Mouse (Mus musculus): Measurements from ENCODE around the gene Tnfrsf25. TPM values are rescaled to one million over a fixed set of nuclear protein-coding genes. Genes with fewer than 3 reads are reported as not detected.

The Tnfrsf25 gene
- total RNA-seq (2015; ENCODE audit: low replicate concordance) = not detected in 2 replicates
- total RNA-seq (2017; ENCODE audit: low replicate concordance) = 2.0 TPM in 1 of 2 replicates, not detected in the other

DNA sequence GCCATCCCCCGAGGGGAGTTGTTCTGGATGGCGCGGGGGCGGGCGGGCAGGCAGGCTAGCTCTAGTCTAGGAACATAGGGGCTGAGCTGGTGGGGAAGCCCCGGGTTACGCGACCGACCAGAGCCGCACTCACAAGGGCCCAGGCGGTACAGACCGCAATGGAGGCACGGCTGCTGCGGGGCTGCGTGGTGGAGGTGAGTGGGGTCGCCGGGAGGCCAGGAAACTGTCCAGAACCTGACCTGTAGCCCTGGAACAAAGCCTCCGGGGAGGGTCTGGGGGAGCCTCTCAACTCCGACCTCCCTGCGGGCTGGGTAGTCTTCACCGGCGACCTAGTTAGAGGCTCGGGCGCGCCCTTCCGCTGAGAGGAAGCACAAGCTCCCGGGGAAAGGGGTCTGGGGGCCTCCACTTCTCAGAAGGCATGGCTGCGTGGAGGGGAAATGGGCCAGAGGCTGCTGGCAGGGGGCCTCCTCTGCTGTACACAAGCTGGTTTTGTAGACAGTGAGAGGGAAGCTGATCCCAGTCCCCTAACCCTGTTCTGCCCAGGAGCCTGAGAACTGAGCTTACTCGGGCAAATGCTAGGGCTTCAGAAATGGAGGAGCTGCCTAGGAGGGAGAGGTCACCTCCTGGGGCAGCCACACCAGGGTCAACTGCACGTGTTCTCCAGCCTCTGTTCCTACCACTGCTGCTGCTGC is at the start of gene Tnfrsf25:
TSS of gene Tnfrsf25 (plus strand) at position 14 of the 692 bp plus-strand sequence.
- ATAC-seq (replicated peaks; ENCODE audit: low FRiP score, poor library complexity, severe bottlenecking) = no peak

DNA sequence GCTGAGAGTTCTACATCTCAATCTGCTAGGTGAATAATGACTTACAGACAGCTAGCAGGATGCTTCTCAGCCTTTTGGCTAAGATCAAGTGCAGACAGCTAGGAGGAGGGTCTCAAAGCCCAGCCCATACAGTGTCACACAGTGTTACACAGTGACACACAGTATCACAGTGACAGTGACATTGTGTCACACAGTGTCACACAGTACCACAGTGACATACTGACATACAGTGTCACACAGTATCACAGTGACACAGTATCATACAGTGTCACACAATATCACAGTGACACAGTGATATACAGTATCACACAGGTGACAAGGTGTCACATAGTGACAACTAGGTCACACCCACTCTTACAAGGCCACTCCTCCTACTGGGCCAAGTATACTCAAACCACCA is 48.5 kb upstream of the Tnfrsf25 start:
- no peak for ATAC-seq (replicated peaks; ENCODE audit: low FRiP score, poor library complexity, severe bottlenecking)

DNA sequence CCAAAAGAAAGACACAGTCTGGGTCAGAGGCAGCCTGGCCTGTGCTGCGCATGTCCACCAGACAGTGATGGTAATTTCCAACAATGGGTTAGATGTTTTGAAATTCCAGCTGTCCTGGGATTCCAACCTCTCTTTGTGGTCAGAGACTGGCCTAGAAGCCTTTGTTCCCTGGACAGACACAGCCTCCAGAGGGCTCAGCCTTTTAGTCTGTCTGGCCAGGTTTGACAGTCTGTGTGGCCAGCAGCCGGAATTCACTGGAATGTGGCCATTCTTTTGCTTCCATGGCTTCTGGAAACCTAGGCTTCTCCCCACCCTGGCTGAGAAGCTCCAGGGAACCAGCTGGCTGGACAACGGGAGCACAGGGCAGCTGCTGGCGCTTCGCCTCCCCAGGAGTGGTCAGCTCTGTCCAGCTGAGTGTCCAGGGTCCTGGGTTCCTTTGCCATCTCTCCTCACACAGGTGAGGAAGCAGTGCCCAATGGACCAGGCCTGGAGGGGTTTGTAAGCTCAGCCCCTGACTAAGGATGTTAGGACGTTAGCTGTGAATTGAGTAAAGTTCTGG is 47.5 kb upstream of the Tnfrsf25 start:
- no peak for ATAC-seq (replicated peaks; ENCODE audit: low FRiP score, poor library complexity, severe bottlenecking)

DNA sequence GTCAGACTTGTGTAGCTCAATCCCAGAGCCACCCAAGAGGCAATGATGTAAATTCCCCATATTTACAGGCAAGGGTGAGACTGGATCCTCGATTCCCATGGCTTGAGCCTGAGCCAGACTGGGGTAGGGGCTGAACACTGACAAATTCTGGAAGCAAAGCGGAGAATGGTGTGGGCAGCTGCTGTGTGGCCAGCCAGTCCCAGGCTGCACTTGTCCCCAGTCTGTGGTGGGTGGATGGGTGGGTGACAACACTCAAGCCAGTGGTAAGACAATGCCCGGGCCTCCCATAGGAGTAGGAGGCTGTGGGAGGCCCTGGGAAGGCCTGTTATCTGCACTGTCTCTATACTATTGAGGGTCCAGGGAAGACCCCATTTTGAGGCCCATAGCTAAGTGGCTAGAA is 46.5 kb upstream of the Tnfrsf25 start:
- ATAC-seq (replicated peaks; ENCODE audit: low FRiP score, poor library complexity, severe bottlenecking) = no peak

DNA sequence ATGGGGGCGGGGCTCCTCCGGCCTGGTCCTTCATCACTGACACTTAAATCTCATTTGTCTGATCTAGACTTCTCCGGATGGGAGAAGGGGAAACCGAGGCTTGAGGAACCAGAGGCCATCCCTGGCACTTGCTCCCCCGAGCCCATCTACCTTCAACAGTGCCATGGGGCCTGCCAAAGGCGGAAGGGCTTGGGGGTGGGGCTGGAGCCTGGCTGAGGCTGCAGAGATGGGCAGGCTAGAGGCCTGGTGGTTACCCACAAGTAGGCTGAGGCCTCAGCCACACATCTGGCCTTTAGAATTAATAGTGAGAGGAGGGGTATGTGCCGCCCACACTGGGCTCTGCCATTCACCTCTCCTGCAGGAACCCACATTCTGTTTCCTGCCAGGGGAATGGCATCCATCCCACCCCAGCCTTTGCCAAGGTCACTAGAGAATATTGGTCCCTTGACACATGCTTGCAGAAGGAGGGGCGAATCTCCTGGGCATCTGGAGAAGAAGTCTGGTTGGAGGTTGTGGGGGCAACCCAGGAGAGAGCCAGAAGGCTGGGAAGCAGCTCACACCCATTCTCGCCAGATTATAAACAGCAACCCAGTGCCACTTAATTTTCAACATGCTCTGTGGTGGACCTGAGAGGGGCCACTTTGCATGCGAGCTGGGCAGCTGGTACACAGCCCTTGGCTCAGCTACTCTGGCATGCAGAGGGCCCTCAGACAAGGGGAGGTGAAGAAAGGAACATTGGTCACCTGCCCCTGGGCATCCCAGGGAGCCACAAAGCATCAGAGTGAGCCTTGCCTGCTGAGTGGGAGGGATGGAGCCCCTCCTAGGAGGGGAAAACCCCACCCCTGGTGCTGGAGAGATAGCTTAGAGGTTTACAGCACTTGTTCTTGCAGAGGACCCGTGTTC is 45.0 kb upstream of the Tnfrsf25 start:
- ATAC-seq (replicated peaks; ENCODE audit: low FRiP score, poor library complexity, severe bottlenecking) = no peak

DNA sequence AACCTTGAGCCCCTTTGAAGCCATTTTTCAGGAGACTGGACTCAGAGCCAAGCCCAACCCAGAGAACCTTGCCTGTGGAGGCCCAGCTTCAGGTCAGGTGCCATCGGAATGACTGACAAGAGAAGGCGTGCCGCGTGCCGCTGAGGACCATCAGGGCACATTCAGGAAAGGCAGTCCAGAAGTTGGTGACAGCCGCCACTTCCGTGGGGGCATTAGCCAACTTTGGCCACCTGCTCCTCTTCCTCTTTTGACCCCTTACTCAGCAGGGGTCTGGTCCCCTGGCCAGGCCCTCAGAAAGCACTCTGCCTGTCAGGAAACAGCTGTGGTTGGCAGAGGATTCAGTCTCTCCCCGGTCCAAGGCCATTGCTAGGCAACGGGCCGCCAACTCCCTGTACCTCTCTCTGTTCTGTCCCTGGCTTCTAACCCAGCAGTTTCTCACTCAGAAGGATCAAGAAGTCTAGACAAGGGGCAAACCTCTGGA is 43.6 kb upstream of the Tnfrsf25 start, which contains the start of gene Plekhg5:
TSS of gene Plekhg5 (plus strand) at position 378 of the 481 bp plus-strand sequence.
- no peak for ATAC-seq (replicated peaks; ENCODE audit: low FRiP score, poor library complexity, severe bottlenecking)

DNA sequence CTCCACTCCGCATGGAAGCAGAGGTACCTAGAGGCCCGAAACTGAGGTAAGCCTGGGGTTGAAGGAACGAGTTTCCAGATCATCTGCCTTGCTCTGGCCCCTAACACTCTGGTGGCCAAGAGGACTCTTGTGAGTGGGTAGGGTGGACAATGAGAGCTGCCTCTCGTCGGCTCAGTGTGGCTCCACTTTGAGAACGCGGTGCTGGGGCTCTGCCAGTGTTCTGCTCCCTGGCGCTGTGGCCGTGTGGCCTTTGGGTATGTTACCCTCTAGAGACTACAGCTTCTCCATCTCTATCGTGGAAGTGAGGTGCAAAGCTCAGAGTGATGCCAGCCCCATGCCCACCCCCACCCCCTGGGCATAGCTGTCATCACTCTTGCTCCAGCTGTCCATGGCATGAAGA is 43.1 kb upstream of the Tnfrsf25 start:
- ATAC-seq (replicated peaks; ENCODE audit: low FRiP score, poor library complexity, severe bottlenecking) = no peak

DNA sequence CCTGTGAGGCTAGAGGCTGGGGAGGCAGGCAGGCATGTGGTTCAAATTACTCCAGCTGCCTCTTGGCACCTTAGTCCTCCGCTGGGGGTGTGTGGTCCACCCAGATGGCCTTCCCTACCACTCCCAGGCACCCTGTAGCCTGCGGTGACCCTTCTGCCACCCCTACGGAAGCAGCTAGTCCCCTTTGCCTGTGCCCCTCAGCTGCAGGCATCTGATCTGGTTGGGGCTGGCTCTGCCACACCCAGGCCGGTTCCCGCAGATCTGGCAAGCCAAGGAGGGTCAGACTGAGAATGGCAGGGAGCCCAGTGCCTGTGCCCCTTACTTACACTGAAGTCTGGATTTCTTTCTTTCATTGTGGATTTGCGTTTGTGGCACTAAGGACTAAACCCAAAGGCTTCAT is 42.0 kb upstream of the Tnfrsf25 start:
- ATAC-seq (replicated peaks; ENCODE audit: low FRiP score, poor library complexity, severe bottlenecking) = no peak

DNA sequence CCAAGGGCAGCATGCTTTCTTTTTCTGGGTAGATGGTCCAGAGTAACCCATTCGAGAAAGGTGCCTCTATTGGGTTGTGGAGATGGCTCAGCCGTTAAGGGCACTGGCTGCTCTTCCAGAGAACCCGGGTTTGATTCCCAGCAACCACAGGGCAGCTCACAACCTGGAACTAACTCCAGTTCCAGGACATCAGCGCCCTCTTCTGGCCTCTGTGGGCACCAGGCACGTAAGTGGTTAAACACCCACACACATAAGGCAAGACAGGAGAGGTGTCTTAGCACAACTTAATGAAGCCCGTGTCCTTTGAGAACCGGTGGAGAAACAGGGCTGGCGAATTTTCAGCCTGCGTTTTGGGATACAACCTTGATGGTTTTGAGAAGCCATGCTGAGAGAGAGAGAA is 41.2 kb upstream of the Tnfrsf25 start:
- ATAC-seq (replicated peaks; ENCODE audit: low FRiP score, poor library complexity, severe bottlenecking) = no peak

DNA sequence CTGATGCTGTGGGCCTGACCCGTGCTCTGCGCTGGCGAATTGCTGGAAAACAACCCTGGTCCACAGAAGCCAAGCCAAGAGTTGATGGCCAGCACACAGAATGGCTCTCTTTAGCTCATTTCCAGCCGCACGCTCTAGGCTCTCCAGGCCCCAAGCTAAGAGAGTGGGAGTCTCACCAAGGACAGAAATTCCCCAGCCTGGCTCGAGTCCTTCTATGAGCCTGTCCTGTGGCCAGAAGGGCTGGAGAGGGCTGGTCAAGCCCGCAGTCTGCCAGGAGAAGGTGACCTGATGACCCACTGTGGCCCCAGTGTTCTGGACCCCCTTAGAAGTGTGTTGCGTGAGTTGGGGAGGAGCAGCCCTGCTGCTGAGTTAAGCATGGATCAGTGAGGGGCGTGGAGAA is 38.5 kb upstream of the Tnfrsf25 start:
- no peak for ATAC-seq (replicated peaks; ENCODE audit: low FRiP score, poor library complexity, severe bottlenecking)

DNA sequence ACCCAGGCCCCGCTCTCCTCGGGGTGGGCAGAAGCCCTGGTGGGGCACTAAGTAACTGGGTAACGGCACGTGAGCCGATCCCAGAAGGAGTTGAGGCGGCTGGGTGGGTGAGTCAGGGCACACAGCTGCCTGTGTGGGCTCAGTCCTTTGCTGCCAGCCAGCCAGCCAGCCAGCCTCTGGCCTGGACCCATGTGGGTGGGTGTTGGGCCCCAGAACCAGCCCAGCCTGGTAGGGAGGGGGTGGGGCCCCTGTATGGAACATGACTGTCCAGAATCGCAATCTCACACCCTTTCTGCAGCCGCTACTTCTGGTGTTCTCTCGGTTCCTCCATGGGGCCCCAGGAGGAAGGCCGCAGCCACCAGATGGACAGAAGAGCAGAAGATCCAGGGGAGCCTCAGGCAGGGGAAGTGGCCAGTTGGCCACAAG is 37.6 kb upstream of the Tnfrsf25 start:
- no peak for ATAC-seq (replicated peaks; ENCODE audit: low FRiP score, poor library complexity, severe bottlenecking)

DNA sequence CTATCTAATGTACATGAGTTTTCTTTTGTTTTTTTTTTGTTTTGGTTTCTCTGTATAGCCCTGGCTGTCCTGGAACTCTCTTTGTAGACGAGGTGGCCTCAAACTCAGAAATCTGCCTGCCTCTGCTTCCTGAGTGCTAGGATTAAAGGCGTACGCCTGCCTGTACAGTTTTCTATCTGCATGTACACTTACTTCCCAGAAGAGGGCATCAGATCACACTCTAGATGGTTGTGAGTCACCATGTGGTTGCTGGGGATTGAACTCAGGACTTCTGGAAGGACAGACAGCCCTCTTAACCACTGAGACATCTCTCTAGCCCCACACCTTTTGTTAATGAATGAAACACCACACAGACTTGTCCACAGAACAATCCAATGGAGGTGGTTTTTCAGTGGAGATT is 36.5 kb upstream of the Tnfrsf25 start:
- ATAC-seq (replicated peaks; ENCODE audit: low FRiP score, poor library complexity, severe bottlenecking) = no peak

DNA sequence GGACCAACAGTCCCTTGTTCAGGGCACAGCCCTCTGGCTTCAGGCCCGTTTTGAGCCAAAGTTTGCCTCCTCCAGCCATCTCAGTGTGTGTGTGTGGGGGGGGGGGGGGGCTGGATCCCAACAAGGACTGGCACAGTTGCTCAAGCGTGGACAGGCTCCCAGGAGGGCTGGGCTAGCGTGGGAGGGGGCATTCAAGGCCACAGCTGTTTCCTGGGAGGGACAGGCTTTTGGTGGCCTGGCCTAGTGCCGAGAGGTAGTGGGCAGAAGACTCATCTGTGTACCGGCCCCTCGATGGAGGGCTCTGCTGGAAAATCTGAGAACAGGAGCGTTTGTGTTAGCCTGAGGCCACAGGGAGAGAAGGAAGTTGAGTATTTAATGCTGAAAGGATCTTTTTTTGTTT is 35.8 kb upstream of the Tnfrsf25 start:
- no peak for ATAC-seq (replicated peaks; ENCODE audit: low FRiP score, poor library complexity, severe bottlenecking)

DNA sequence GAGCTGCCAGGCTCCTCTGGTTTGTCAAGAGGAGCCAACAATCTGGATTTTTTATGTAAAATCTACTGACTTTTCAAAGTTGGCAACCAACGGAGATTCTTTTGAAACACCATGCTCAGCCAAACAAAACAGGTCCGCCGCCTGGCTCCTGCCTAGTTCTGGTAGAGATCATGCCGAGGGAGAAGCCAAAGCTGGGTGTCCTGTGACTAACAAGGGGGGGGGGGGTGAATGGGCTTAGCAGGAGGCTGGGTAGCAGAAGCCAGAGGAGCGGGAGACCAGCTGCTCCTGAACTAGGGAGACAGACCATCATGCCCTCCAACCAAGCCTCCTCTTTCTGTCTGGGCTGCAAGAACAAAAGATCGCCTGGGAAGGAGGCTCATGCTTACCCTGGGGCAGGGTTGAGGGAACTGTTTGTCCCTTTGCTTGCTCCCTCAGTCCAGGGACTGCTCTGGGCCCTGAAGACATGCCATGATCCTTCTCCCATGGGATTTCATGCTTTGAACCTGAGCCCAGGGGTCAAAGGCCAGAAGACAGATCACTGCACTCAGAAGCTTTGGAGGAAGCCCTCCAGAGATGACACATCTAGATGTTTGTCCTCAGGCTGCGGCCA is 32.0 kb upstream of the Tnfrsf25 start:
- ATAC-seq (replicated peaks; ENCODE audit: low FRiP score, poor library complexity, severe bottlenecking) = no peak

DNA sequence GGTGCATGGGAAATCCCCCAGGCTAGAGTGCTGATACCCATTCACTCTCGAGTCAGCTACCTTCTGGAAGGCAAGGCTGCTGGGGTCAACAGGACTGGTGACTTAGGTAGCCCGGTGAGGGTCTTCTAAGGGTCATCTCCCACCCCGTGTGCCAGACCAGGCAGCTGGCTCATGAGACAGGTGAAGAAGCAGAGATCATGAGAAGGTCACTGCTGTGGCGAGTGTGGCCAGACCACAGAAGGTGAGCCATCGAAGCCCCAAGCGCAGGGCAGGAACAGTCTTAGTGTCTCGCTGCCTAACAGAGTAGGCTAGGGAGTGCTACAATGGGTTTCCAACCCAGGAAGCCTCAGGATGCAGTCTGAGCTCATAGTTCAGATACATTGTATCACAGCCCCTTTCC is 31.1 kb upstream of the Tnfrsf25 start:
- ATAC-seq (replicated peaks; ENCODE audit: low FRiP score, poor library complexity, severe bottlenecking) = no peak

DNA sequence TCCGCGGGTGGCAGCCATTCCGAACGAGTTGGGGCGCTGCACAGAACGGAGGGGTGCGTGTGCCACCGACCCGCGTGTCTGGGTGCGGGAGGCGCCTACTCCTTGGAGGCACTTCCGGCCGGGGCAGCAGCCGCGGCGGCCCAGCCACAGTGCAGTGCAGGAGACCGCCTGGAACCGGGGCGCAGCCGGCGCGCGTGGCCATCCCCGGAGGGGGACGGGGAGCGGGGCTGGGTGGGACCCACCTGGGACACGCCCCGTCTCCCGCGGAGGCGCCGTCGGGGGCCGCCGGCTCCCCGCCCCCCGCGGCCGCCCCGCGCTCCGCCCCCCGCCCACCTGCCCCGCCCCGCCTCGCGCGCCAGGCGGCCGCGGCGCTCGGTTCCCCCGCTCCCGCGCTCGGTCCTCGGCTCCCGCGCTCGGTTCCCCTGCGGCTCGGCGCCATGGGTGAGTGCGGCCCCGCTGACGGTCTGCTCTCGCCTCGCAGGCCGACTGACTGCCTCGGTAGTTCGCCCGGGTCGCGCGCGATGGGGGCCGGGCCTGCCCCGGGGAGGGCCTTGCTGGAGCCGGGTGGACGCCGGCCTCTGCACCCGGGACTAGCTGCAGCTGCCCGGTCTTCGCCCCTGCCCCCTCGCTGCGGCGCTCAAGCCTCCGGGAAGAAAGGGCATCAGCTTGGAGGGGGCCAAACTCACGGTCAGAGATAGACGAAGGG is 29.1 kb upstream of the Tnfrsf25 start:
- peak; percentile 52 for ATAC-seq (replicated peaks; ENCODE audit: low FRiP score, poor library complexity, severe bottlenecking)

DNA sequence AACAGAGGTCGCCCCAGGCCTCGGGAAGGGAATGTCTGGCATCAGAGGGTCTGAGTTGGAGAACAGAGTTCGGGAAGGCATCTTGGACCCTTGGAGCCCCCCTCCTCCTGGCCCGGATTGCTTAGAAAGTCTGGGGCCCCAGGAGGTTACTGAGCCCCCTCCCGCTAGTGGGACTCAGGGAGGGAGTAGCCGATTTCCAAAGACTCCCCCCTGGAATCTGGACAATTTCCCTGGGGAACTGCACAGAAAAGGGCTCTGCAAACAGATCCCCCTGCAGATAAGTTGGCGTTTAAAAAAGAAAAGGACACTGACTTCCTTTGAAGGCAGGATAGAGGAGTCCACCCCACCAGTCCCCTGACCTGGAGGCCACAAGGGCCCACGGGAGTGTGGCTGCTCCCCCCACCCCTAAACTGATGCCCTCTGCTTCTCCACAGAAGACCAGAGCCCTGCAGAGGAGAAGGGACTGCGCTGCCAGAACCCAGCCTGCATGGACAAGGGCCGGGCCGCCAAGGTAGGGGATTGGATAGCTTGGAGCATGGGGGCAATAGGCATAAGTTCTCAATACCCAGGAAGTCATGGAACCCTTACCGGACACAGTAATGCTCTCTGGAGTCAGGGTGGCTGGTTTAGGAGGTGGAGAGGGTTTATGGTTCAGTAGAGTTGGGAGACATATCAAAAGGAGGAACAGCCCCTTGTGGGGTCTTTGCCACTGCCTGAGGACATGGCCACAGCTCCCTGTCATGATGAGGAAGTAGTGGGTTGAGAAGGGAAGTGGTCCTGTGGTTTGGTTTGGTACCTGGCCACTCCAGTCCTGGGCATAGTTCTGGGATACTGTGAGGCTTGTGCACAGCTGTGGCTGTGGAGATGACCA is 28.3 kb upstream of the Tnfrsf25 start:
- ATAC-seq (replicated peaks; ENCODE audit: low FRiP score, poor library complexity, severe bottlenecking) = no peak

DNA sequence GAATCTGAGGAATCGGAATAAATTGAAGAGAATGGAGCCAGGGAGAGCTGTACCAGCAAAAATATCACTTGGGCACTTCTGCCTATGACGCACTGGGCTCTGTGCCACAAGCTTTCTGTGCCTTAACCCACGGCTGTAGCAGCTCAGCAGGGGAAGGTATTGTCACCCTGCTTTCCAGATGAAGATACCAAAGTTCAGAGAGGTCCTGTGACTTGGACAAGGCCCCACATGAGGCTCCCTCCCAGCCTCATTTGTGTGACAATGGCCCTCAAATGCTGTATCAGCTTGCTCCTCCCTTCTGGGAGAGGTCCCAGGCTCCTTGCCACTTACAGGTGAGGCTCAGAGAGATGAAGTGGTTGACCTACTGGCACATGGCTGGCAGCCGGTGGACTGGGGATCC is 27.6 kb upstream of the Tnfrsf25 start:
- ATAC-seq (replicated peaks; ENCODE audit: low FRiP score, poor library complexity, severe bottlenecking) = no peak
